Mouse (Mus musculus): ENCODE measurements around the gene Rgs9. TPM values are rescaled to one million over a fixed set of nuclear protein-coding genes. Genes with fewer than 3 reads are reported as not detected.
"Not testable (repeated sequence)": the region's sequence is repeated elsewhere in the genome, so short reads cannot be mapped to it uniquely, and the experiment has no call there.

Gene Rgs9
- polyA plus RNA-seq, 1 experiment from 2014 or later, result 2.1 TPM

DNA sequence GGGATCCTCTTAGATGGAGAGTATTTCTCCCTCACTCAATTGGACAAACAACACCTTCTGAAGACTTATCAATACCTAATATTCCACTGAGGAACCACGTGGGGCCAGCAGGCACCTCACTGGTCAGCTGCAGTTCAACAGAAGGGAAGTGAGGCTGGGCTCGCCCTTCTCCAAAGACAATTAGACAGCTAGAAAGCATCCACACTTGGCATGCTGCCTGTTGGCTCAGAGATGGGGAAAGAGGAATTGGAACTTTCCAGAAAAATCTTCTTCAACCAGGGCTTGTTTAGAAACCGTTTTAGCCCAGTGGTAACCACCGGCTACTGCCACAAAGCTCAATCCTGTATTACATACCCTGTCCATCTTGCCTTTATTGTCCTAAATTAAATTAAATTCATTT lies 4.4 kb upstream of the Rgs9 start:
- Histone ChIP-seq H3K4me2 (no peak overlapping the region), H3K27me3 (no peaks in the 10 kb centered on the region), H3K4me1 (peaks cover 13% of the 10 kb centered on the region), H3K27ac (no peak overlapping the region), H3K9ac (no peak overlapping the region), H3K4me3 (no peak overlapping the region), H3K36me3 (no peaks in the 10 kb centered on the region), H3K9me3 (no peaks in the 10 kb centered on the region)
- 67% methylated on average over 4 of the region's 4 CpGs for WGBS
- ATAC-seq (ENCODE audit: insufficient number of reproducible peaks, insufficient read depth, low FRiP score, low TSS enrichment, low read depth), result no peak

DNA sequence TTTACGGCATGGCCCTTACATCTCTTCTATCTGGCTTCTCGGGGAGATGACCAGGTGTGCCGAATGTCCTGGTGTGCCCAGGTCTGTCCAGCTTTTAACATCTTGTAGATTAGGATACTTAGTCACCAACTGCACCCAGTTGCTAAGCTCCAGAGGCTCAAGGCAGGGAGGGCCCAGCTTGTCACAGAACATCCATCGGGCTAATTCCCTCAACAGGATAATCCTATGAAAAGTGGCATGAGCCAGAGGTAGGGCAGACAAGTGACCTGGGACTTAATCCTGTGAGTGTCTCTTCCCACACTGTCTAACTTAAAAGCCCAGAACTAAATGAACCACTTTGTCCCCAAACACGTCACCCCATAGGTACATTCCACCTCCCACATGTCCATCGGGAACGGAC lies 898 bp downstream of the Rgs9 start:
- peaks cover 16% of the 10 kb centered on the region for H3K4me1 ChIP-seq
- no peak overlapping the region for H3K27ac ChIP-seq
- no peak for ATAC-seq (ENCODE audit: insufficient number of reproducible peaks, insufficient read depth, low FRiP score, low TSS enrichment, low read depth)
- H3K36me3 ChIP-seq, result no peaks in the 10 kb centered on the region
- WGBS, result 76% methylated on average over 7 of the region's 7 CpGs
- H3K27me3 ChIP-seq, result peaks cover 15% of the 10 kb centered on the region
- H3K4me2 ChIP-seq, result peak overlapping the region; percentile 71
- H3K4me3 ChIP-seq, result no peak overlapping the region; the same call in 1 of the 2 replicates
- H3K9me3 ChIP-seq, result no peaks in the 10 kb centered on the region
- H3K9ac ChIP-seq, result no peak overlapping the region

DNA sequence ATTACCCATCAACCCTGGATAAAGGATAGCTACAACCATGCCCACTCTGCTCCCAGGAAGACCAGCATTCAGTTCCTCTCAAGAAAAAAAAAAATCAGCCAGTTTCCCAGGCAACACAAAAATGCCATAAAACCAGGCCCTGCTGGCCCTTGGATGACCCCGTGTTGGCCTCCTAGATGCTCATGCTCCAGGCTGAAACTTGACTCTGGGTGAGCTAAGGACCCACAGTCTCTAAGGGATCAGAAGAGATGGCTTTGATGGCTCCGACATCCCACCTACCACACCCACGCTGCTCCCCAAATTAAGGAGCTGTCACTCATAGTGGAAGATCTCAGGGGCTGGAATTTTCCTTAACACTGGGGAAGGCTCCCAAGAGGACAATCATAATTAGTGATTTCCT lies 5.9 kb downstream of the Rgs9 start:
- Histone ChIP-seq H3K4me3 (no peak overlapping the region), H3K27me3 (peaks cover 15% of the 10 kb centered on the region), H3K9me3 (no peaks in the 10 kb centered on the region), H3K4me1 (peaks cover 9% of the 10 kb centered on the region), H3K4me2 (no peak overlapping the region), H3K9ac (no peak overlapping the region), H3K27ac (no peak overlapping the region), H3K36me3 (no peaks in the 10 kb centered on the region)
- 17% methylated on average over 3 of the region's 3 CpGs for WGBS
- no peak for ATAC-seq (ENCODE audit: insufficient number of reproducible peaks, insufficient read depth, low FRiP score, low TSS enrichment, low read depth)

DNA sequence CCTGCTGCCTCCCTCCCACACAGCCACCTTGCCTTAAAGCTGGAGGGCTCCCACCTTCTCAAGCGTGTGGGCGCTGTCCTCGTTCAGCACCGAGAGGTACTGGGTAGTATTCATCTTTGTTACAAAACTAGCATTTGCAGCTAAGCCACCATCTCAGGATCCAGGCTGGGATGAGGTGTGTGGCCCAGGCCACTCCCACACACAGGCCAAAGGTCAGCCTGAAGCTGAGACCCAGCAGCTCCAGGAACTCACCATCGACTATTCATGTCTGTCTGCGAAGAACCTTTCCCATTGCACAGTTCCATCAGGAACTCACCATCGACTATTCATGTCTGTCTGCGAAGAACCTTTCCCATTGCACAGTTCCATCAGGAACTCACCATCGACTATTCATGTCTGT lies 8.6 kb downstream of the Rgs9 start:
- H3K9me3 ChIP-seq; H3K9ac ChIP-seq; H3K4me3 ChIP-seq; H3K27me3 ChIP-seq; H3K36me3 ChIP-seq; H3K27ac ChIP-seq; ATAC-seq (ENCODE audit: insufficient number of reproducible peaks, insufficient read depth, low FRiP score, low TSS enrichment, low read depth); H3K4me1 ChIP-seq; H3K4me2 ChIP-seq: not testable (repeated sequence)
- 85% methylated on average over 9 of the region's 9 CpGs for WGBS

DNA sequence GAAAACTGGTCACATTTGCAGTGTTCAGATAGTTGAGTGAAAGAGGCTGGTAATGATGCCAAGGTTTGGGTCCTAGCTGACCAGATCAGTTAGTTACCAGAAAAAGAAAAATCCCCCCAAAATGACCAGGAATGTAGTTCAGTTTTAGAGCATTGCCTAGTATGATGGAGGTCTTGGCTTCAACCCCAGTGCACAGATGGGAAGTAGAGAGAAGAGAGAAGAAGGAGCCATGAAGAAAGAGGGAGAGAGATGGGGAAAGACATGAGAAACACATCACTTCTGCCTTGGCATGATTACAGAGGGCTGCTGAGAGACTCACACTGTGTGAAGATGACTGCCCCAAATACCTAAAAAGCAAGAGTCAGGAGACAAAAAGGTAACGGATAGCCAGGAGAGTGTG lies 13.1 kb downstream of the Rgs9 start:
- Histone ChIP-seq H3K27ac (no peak overlapping the region), H3K36me3 (no peaks in the 10 kb centered on the region), H3K9me3 (no peaks in the 10 kb centered on the region), H3K27me3 (no peaks in the 10 kb centered on the region), H3K4me1 (peaks cover 9% of the 10 kb centered on the region), H3K9ac (no peak overlapping the region), H3K4me2 (no peak overlapping the region), H3K4me3 (no peak overlapping the region)
- 88% methylated on average over 1 of the region's 1 CpGs for WGBS
- ATAC-seq (ENCODE audit: insufficient number of reproducible peaks, insufficient read depth, low FRiP score, low TSS enrichment, low read depth), result no peak

DNA sequence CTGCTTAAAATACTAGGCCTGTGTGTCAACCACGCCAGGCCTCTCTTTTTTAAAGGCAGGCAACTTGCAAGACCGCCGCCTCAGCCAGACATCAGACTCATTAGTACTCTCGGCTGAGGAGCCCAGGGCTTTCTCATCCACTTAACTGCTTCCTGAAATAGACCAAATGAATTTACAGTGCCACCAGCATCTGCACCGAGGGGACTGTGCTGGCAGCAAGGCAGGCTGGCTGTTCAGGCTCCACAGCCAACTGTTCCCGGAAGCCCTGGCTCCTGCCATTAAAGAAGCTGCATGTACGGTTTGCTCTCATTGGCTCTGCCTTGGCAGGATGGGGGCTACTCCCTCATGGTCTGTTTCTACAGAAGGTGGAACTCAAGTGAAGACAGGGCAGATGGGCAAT lies 19.7 kb downstream of the Rgs9 start:
- H3K4me2 ChIP-seq, result no peak overlapping the region
- no peaks in the 10 kb centered on the region for H3K27me3 ChIP-seq
- H3K4me3 ChIP-seq, result no peak overlapping the region
- no peak for ATAC-seq (ENCODE audit: insufficient number of reproducible peaks, insufficient read depth, low FRiP score, low TSS enrichment, low read depth)
- H3K9me3 ChIP-seq, result no peaks in the 10 kb centered on the region
- no peak overlapping the region for H3K27ac ChIP-seq
- WGBS, result 74% methylated on average over 7 of the region's 7 CpGs
- no peak overlapping the region for H3K9ac ChIP-seq
- no peaks in the 10 kb centered on the region for H3K36me3 ChIP-seq
- no peaks in the 10 kb centered on the region for H3K4me1 ChIP-seq

DNA sequence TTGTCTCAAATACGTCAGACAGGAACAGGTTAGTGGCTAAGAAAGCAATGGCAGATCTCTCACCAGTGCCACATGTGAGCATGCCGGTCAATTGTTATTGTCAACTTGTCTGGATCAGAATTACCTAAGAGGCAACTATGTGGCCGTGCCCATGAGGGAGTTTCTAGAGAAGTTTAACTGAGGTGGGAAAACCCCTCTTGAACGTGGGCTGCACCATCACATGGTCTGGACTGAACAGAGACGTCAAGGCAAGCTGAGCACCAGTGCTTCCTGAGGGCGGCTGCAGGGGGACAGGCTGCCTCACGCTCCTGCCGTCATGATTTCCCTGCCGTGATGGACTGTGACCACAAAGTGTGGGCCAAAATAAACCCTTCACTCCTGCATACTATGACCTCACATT lies 26.5 kb downstream of the Rgs9 start:
- Histone ChIP-seq H3K9ac (no peak overlapping the region), H3K27ac (no peak overlapping the region), H3K27me3 (no peaks in the 10 kb centered on the region), H3K4me1 (peaks cover 10% of the 10 kb centered on the region), H3K4me3 (no peak overlapping the region), H3K36me3 (no peaks in the 10 kb centered on the region), H3K4me2 (no peak overlapping the region), H3K9me3 (no peaks in the 10 kb centered on the region)
- WGBS, result 85% methylated on average over 9 of the region's 9 CpGs
- no peak for ATAC-seq (ENCODE audit: insufficient number of reproducible peaks, insufficient read depth, low FRiP score, low TSS enrichment, low read depth)

DNA sequence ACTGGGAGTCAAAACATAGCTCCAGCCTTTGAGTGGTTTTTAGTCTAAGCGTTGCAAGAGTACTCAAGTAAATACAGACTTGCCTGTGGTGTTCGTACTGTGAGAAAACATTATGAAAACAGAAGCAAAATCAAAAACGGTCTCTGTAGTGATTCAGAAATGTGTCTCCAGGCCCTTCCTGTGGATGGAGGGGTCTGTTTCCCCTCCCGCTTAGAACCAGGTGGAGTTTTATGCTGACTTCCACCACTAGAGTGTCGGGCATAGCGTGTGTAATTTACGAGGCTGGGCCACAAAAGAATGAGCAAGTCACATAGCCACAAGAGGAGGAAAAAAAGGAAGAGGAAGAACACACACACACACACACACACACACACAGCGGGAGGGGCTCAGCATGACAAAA lies 27.6 kb downstream of the Rgs9 start:
- H3K9me3 ChIP-seq, result no peaks in the 10 kb centered on the region
- no peaks in the 10 kb centered on the region for H3K36me3 ChIP-seq
- H3K27ac ChIP-seq, result no peak overlapping the region; the same call in 1 of the 2 replicates
- no peak overlapping the region for H3K4me2 ChIP-seq
- H3K9ac ChIP-seq, result no peak overlapping the region
- H3K4me1 ChIP-seq, result peaks cover 10% of the 10 kb centered on the region
- H3K4me3 ChIP-seq, result no peak overlapping the region
- WGBS, result 70% methylated on average over 8 of the region's 8 CpGs
- no peak for ATAC-seq (ENCODE audit: insufficient number of reproducible peaks, insufficient read depth, low FRiP score, low TSS enrichment, low read depth)
- H3K27me3 ChIP-seq, result no peaks in the 10 kb centered on the region

DNA sequence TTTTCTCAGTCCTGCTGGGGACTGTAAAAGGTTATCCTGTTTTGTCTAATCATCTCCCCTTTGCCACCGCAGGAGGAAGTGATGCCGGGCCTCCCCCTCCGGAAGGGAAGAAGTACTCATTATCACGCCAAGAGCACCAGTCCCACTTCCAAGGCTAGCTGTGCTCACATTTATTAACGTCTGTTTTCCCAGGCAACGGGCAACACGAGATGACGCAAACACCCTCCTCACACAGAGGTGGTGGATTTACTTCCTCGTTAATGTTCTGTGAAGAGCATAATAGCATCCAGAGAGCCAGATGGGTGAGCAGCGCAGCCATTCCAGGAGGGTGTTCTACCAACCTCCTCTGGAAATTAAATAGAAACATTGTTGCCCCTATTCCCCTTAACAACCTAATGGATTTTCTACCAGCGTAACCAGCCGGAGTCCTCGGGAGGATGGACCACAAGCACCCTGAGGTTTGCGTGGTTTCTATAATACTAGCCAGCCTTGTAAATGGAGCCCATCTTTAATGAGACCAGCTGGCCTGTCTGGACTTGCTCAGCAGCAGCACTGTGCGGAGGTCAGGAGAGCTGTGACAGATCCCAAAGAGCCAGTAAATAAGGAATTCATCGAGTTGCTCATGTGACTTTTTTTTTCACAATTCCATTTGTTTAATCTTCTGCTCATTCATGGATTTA lies 28.1 kb downstream of the Rgs9 start:
- Histone ChIP-seq H3K9me3 (no peaks in the 10 kb centered on the region), H3K4me3 (no peak overlapping the region), H3K9ac (no peak overlapping the region), H3K4me2 (no peak overlapping the region), H3K36me3 (no peaks in the 10 kb centered on the region), H3K27me3 (no peaks in the 10 kb centered on the region), H3K4me1 (peaks cover 10% of the 10 kb centered on the region), H3K27ac (no peak overlapping the region)
- WGBS, result 48% methylated on average over 16 of the region's 16 CpGs
- ATAC-seq (ENCODE audit: insufficient number of reproducible peaks, insufficient read depth, low FRiP score, low TSS enrichment, low read depth), result no peak

DNA sequence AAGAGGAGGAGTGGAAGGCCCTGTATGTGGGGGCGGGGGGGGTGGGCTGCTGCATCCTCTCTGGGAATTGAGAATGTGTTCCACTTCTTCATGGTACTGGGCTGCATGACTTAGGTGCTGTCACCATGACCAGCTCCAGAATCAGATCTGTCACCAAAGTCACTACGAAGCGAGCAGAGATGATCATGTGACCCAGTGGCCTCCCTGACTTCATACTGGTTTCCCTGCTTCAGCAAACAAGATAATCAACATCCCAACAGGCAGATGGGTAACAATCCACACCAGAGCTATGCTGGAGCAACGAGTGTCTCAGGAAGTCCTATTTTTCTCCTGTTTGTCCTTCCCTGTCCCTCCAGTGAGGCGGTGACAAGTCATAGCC lies 28.7 kb downstream of the Rgs9 start:
- ATAC-seq (ENCODE audit: insufficient number of reproducible peaks, insufficient read depth, low FRiP score, low TSS enrichment, low read depth), result no peak
- 75% methylated on average over 5 of the region's 5 CpGs for WGBS
- H3K4me2 ChIP-seq, result no peak overlapping the region
- peaks cover 10% of the 10 kb centered on the region for H3K4me1 ChIP-seq
- no peaks in the 10 kb centered on the region for H3K27me3 ChIP-seq
- H3K9ac ChIP-seq, result no peak overlapping the region
- no peak overlapping the region for H3K4me3 ChIP-seq
- H3K27ac ChIP-seq, result no peak overlapping the region
- H3K36me3 ChIP-seq, result no peaks in the 10 kb centered on the region
- H3K9me3 ChIP-seq, result no peaks in the 10 kb centered on the region

DNA sequence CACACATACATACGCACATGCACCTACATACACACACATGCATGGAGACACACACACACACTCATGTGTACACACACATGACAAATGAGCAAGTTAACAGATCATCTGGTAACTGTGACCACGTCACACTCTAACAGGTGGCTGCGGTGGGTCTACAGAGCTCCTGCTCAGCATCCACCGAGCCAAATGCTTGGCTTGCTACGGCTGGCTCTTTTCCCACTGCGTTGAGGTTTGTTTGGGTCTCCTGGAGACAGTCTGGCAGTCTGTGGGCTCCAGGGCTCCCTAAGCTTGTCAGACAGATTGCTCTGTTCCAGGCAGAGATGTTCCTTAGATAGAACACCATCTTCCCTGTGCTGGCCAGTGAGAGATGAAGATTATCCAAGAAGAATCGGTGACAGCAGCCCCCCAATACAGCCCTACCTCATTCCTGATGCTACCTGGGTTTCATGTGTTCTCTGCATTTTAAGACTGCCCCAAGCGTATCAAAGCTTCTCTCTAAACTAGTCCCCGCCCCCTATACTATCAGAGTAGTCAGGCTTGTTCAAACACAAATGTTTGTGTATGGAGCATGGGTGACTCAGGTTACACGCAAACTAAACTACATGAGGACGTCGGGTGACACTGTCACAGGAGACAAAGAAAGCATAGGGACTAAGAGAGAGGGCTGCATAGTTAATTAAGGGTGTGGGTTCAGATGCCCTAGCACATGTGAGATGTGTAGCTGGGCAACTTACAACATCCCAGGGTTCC lies 31.6 kb downstream of the Rgs9 start:
- no peaks in the 10 kb centered on the region for H3K36me3 ChIP-seq
- no peak overlapping the region for H3K4me2 ChIP-seq
- peaks cover 12% of the 10 kb centered on the region for H3K4me1 ChIP-seq
- H3K4me3 ChIP-seq, result no peak overlapping the region
- H3K27me3 ChIP-seq, result no peaks in the 10 kb centered on the region
- WGBS, result 76% methylated on average over 12 of the region's 12 CpGs
- 0 out of 2 replicates have a peak, but pooled peaks cover 3% of the 10 kb centered on the region for H3K9me3 ChIP-seq
- ATAC-seq (ENCODE audit: insufficient number of reproducible peaks, insufficient read depth, low FRiP score, low TSS enrichment, low read depth), result no peak
- no peak overlapping the region for H3K9ac ChIP-seq
- H3K27ac ChIP-seq, result no peak overlapping the region

DNA sequence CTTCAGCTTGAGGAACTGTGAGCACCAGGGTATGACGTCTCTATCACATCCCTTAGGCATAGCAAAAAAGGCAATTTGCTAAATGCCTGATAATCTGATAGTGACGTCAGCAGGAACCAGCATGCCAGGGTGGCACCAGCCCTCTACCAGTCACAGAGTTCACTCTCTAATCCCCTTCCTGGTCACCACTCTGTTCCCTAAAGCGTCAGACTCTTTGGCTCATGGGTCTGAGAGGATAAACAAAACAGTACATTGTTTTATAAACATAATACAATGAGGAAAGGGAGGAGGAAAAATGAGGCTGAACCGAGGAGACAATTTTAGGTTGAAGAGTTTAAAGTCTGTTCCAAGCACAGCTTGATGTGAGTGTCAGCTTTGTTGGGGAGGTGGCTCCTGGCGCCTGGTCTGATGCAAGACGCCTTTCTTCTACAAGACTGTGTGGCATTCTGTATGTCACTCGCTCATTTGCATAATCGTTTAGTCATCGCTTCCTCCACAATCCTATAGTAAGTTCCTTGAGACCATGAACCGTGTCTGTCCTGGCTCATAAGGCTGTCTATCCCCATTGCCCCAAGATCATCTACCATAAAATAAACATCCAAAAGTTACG lies 33.7 kb downstream of the Rgs9 start:
- H3K27me3 ChIP-seq, result no peaks in the 10 kb centered on the region
- H3K4me2 ChIP-seq, result no peak overlapping the region
- H3K9ac ChIP-seq, result no peak overlapping the region
- no peak overlapping the region for H3K4me3 ChIP-seq
- H3K36me3 ChIP-seq, result no peaks in the 10 kb centered on the region
- 69% methylated on average over 11 of the region's 11 CpGs for WGBS
- H3K27ac ChIP-seq, result no peak overlapping the region
- no peak for ATAC-seq (ENCODE audit: insufficient number of reproducible peaks, insufficient read depth, low FRiP score, low TSS enrichment, low read depth)
- H3K4me1 ChIP-seq, result peaks cover 2% of the 10 kb centered on the region; the same call in 1 of the 2 replicates
- H3K9me3 ChIP-seq, result 0 out of 2 replicates have a peak, but pooled peaks cover 3% of the 10 kb centered on the region
